Mouse (Mus musculus) lung, embryonic 14.5 days (tissue): ENCODE results near the gene Nkx2-5. TPM values are rescaled to one million over a fixed set of nuclear protein-coding genes. Genes with fewer than 3 reads are reported as not detected.

Source experiments
- ATAC-seq: fragments of 200-750 bp; cut with Nextera tagmentation; 2 replicates; pipeline ENCODE4 v1.8.0; 2017; ENCODE audit warnings: mild to moderate bottlenecking, moderate TSS enrichment, moderate library complexity; ENCODE audit not compliant: insufficient read depth
- DNase-seq: peaks from one replicate; pipeline ENCODE4 v3.0.0-alpha.2; 2015
- H3K27ac ChIP-seq: fragments of 300-500 bp; sonication (generic); 2 replicates; pipeline ENCODE4 v1.5.1; 2014; ENCODE audit warnings: low read depth, mild to moderate bottlenecking, moderate library complexity
- H3K27me3 ChIP-seq: fragments of 300-500 bp; sonication (generic); 2 replicates; pipeline ENCODE4 v1.6.1; 2014; ENCODE audit warnings: low read length, control low read depth; ENCODE audit not compliant: insufficient read depth
- H3K36me3 ChIP-seq: fragments of 300-500 bp; sonication (generic); 2 replicates; pipeline ENCODE4 v1.6.1; 2014; ENCODE audit warnings: control low read depth; ENCODE audit not compliant: insufficient read depth
- H3K4me1 ChIP-seq: fragments of 300-500 bp; sonication (generic); 2 replicates; pipeline ENCODE4 v1.6.1; 2014; ENCODE audit warnings: antibody characterized with exemption, control low read depth; ENCODE audit not compliant: insufficient read depth
- H3K4me2 ChIP-seq: fragments of 300-500 bp; sonication (generic); 2 replicates; pipeline ENCODE4 v1.6.1; 2014; ENCODE audit warnings: mild to moderate bottlenecking
- H3K4me3 ChIP-seq: fragments of 300-500 bp; sonication (generic); 2 replicates; pipeline ENCODE4 v1.5.1; 2014; ENCODE audit warnings: low read depth, low read length
- H3K9ac ChIP-seq: fragments of 300-500 bp; sonication (generic); 2 replicates; pipeline ENCODE4 v1.6.1; 2014
- H3K9me3 ChIP-seq: fragments of 300-500 bp; sonication (generic); 2 replicates; pipeline ENCODE4 v1.6.1; 2016; ENCODE audit warnings: low read depth, low read length, control low read depth
- CTCF ChIP-seq: IDR thresholded peaks from 2 replicates; pipeline ENCODE4 v1.5.1; 2016; ENCODE audit warnings: antibody characterized with exemption, low read depth
- WGBS: fragments of 180-500 bp; shearing (Covaris S2); extraction: QIAGEN DNeasy Blood & Tissue Kit; methylation state at CpG from one replicate; pipeline ENCODE4 v1.1.7; 2014; 5-methylcytosine and 5-hydroxymethylcytosine counted together
- polyA plus RNA-seq: library from polyadenylated mRNA; unstranded; fragments of >200 nt; fragmentation: Nextera tagmentation; extraction: Ambion mirVana; gene quantifications from 2 replicates; pipeline ENCODE4 v1.2.1, GENCODE M21; 2014

Gene Nkx2-5
- polyA plus RNA-seq, 1 experiment from 2014 or later, result 0.24 TPM

DNA sequence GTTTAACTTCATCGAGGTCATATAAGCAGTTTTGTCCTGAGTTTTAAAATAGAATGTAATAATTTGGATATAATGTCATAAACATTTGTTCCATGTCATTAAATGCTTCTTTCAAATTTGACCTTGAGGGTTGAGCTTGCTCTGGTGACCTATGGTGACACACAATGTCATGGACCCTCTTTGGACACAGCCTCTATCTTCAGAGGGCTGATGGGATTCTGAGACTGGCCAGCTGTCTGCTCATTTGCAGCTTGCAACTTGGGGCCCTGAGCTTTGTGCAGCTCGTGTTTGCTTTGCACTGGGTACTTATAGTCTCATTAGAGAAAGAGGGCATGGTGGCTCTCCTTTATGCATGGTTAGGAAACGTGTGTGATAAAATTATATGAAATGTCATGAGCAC is 28.1 kb upstream of the Nkx2-5 start:
- DNase-seq (peak; percentile 45), ATAC-seq (no peak)
- no peak overlapping the region for H3K4me3 ChIP-seq
- H3K4me2 ChIP-seq, result no peak overlapping the region
- H3K27ac ChIP-seq, result no peak overlapping the region
- WGBS, result 45% methylated on average over 3 of the region's 3 CpGs
- H3K36me3 ChIP-seq, result no peaks in the 10 kb centered on the region
- no peaks in the 10 kb centered on the region for H3K27me3 ChIP-seq
- H3K9ac ChIP-seq, result no peak overlapping the region
- H3K9me3 ChIP-seq, result no peaks in the 10 kb centered on the region
- H3K4me1 ChIP-seq, result no peaks in the 10 kb centered on the region
- TF ChIP-seq CTCF, result no peak

DNA sequence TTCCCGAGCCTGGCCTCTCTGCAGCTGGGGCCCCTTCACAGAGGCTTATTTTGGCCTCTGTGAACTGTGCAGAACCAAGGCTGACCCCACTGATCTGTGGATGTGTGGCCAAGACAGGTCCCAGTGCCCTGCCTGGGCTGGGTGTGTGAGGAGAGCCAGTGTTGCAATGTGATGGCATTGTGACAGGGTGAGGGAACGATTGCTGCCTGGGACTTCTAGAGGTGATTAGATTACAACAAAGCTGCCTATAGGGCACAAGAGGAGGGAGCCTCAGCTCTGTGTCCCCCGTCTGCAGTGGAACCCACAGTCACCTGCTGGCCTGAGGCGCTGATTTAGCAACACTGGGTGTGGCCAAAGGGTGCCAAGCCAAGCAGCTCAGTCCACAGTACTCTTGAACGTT is 23.9 kb upstream of the Nkx2-5 start:
- no peak for TF ChIP-seq CTCF
- DNase-seq (no peak), ATAC-seq (no peak)
- no peaks in the 10 kb centered on the region for H3K36me3 ChIP-seq
- H3K9me3 ChIP-seq, result no peaks in the 10 kb centered on the region
- H3K4me3 ChIP-seq, result no peak overlapping the region
- H3K4me1 ChIP-seq, result 0 out of 2 replicates have a peak, but pooled peaks cover 4% of the 10 kb centered on the region
- no peak overlapping the region; the same call in 1 of the 2 replicates for H3K27ac ChIP-seq
- H3K4me2 ChIP-seq, result no peak overlapping the region
- no peaks in the 10 kb centered on the region for H3K27me3 ChIP-seq
- WGBS, result 22% methylated on average over 5 of the region's 5 CpGs
- no peak overlapping the region for H3K9ac ChIP-seq

DNA sequence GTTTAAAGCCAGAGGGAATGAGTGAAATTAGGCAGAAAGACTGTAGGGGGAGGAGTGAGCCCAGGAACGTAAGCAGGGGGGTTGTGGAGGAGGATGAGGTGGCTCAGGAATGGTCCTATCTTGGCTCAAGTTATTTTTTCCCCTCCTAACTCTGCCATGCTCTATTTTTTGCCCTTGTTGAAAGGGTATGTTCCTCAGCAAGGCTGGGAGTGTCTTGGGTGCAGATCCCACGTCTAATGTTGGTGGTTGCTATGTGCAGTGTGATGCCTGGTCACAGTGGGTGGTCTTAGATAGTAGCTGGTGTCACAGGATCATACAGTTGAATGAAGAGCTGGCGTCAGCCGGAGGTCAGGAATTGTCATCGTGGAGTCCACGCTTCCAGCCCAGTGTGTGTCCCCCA is 20.3 kb upstream of the Nkx2-5 start:
- Histone ChIP-seq H3K4me1 (0 out of 2 replicates have a peak, but pooled peaks cover 4% of the 10 kb centered on the region), H3K9ac (no peak overlapping the region), H3K4me2 (peak overlapping the region; percentile 21; the same call in 1 of the 2 replicates), H3K9me3 (no peaks in the 10 kb centered on the region), H3K36me3 (no peaks in the 10 kb centered on the region), H3K27ac (no peak overlapping the region), H3K4me3 (no peak overlapping the region), H3K27me3 (no peaks in the 10 kb centered on the region)
- ATAC-seq (peak; percentile 36; the same call in 1 of the 2 replicates), DNase-seq (no peak)
- TF ChIP-seq CTCF, result no peak
- WGBS, result 32% methylated on average over 6 of the region's 6 CpGs

DNA sequence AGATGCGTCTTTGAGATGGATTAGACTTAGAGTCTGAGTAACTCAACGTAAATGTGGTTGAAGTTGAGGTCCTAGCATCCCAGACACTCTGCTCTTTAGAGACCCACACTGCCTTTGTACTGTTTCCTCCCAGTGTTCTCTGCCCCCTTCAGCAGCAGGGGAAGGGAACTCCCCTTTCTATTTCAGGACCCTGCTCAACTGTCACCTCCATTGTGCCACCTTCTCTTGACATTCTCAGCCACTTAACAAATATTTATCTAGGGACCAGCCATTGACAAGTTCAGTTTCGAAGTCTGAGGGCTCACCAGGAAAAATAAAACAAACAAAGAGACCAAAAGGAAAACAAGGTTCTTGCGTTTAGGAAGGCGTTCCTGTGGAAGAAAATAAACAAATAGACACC is 19.5 kb upstream of the Nkx2-5 start:
- Histone ChIP-seq H3K4me1 (0 out of 2 replicates have a peak, but pooled peaks cover 4% of the 10 kb centered on the region), H3K27ac (no peak overlapping the region; the same call in 1 of the 2 replicates), H3K9me3 (no peaks in the 10 kb centered on the region), H3K9ac (no peak overlapping the region), H3K36me3 (no peaks in the 10 kb centered on the region), H3K4me2 (no peak overlapping the region), H3K4me3 (no peak overlapping the region), H3K27me3 (peaks cover 7% of the 10 kb centered on the region; the same call in 1 of the 2 replicates)
- no peak for ATAC-seq
- 30% methylated on average over 5 of the region's 5 CpGs for WGBS
- no peak for TF ChIP-seq CTCF
- DNase-seq, result no peak

DNA sequence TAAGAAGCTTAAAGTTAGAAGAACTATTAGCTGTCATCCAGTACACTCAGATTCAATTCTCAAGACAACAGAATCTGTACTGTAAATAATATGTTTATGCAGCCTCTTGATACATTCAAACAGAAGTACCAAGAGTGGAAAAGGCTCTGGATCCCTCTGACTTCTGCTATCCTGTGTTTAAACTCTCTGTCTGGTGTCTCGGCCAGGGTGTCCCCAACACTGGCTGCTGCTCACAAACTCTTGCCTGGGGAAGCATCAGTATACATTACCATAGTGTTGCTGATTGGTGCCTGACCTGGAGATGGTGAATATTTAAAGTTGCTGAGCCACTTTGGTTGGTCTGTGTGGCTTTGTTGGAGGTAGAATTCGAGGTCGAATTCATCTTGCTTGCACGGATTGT is 17.0 kb upstream of the Nkx2-5 start:
- peak overlapping the region; percentile 9 for H3K27ac ChIP-seq

DNA sequence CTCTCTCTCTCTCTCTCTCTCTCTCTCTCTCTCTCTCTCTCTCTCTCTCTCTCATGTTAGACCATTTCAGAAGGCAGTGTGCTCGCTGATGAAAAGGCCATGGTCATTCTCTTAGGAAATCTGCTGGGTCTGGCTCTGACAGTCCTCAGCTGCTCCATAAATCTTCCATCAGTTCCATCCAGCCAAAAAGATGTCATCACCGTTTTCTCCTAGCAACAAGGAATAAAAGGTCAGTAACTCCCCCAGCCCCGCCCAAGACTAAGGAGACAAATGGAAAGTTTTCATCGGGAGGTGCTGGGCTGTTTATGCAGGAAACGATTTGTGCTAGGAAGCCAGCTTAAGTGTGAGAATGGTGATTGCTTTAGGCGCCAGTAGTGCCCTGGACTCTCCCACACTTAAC is 16.6 kb upstream of the Nkx2-5 start:
- Histone ChIP-seq H3K27me3 (peaks cover 28% of the 10 kb centered on the region), H3K27ac (peak overlapping the region; percentile 9; the same call in 1 of the 2 replicates), H3K4me3 (no peak overlapping the region), H3K4me2 (0 out of 2 replicates have a peak overlapping the region, but pooled peaks have one; percentile 21), H3K9me3 (no peaks in the 10 kb centered on the region), H3K4me1 (0 out of 2 replicates have a peak, but pooled peaks cover 4% of the 10 kb centered on the region), H3K36me3 (no peaks in the 10 kb centered on the region), H3K9ac (no peak overlapping the region)
- 8% methylated on average over 6 of the region's 6 CpGs for WGBS
- peak; percentile 91 for ATAC-seq
- peak; percentile 91 for DNase-seq
- no peak for TF ChIP-seq CTCF

More for the DNA sequence above, 17.0 kb upstream of the Nkx2-5 start:
- ATAC-seq (peak; percentile 54; the same call in 1 of the 2 replicates), DNase-seq (no peak)
- no peaks in the 10 kb centered on the region for H3K9me3 ChIP-seq
- TF ChIP-seq CTCF, result no peak
- H3K9ac ChIP-seq, result no peak overlapping the region
- H3K36me3 ChIP-seq, result no peaks in the 10 kb centered on the region
- 0 out of 2 replicates have a peak overlapping the region, but pooled peaks have one; percentile 21 for H3K4me2 ChIP-seq
- 43% methylated on average over 4 of the region's 4 CpGs for WGBS
- H3K4me1 ChIP-seq, result 0 out of 2 replicates have a peak, but pooled peaks cover 4% of the 10 kb centered on the region
- H3K4me3 ChIP-seq, result no peak overlapping the region
- peaks cover 23% of the 10 kb centered on the region for H3K27me3 ChIP-seq

DNA sequence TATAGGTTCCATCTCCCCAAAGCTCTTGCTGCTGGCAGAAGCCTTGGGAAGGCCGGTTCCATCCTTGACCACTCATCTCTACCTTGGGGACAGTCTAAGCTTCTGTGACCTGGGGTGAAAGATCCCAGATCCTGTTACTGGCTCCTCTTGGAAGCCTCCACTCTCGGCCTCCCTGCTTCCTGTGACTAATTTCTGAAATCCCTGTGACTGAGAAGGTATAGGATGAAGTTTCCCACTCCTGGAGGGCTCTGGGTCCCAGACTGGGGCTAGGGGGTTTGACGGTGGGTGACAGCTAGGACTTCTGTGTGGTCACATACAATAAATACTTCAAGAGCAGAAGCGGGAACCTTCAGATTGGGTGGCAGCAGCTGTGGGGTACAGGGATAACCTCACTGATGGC is 16.1 kb upstream of the Nkx2-5 start:
- H3K27ac ChIP-seq, result no peak overlapping the region
- WGBS, result 25% methylated on average over 4 of the region's 4 CpGs
- no peak overlapping the region for H3K4me3 ChIP-seq
- no peak overlapping the region for H3K9ac ChIP-seq
- H3K36me3 ChIP-seq, result no peaks in the 10 kb centered on the region
- peaks cover 32% of the 10 kb centered on the region for H3K27me3 ChIP-seq
- 0 out of 2 replicates have a peak, but pooled peaks cover 4% of the 10 kb centered on the region for H3K4me1 ChIP-seq
- no peaks in the 10 kb centered on the region for H3K9me3 ChIP-seq
- DNase-seq (no peak), ATAC-seq (no peak)
- TF ChIP-seq CTCF, result no peak
- no peak overlapping the region for H3K4me2 ChIP-seq
